Mouse (Mus musculus) ZHBTc4 (cell line): ENCODE results near the gene Cox6b1.

Experiments used
- DNase-seq: peaks from one replicate; pipeline ENCODE4 v3.0.0-alpha.2; 2011; ENCODE audit warnings: low read depth, low spot score

Gene Cox6b1

DNA sequence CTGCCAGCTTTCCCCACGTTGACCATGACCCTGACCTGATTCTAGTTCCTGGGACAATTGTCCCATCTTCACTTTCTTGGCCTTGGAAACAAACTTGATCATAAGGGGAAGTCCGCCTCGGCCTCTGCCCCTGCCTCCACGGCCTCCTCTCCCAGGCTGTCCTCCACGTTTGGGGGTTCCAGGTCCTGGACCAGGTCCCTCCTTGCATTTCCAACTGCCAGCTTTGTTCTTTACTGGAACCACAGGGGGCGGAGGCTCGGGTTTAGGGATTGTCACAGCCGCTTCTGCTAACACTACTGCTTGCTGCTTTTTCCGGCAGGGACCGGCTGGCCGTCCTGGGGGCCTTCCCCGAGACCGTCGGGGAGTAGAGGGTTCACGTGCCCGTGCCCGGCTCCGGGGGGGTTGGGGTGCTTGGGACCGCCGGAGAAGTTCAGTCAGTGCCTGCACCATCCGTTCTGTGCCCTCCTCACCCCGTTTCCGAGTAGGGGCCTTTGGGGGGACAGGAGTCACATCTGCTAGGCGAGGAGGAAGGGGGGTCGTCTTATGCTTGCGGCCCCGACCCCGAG, 39.4 kb downstream of the Cox6b1 start:
- DNase-seq, result no peak

DNA sequence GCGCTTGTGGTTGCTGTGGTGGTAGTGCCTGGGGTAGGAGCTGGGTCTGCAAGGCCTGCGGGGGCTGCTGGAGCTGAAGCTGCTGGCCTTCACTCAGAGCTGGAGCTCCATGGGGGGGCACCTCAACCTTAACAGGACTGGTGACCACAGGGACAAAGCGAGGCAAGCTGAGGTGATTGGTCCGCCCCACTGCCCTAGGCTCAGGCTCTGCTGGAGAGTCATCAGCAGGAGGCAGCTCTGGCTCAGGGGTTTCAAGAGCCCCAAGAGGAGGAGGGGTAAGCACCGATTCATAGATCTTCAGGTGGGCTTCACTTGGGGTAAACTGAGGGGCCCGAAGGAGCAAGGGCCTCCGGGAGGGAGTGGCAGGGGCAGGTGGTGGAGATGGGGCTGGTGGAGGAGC, 40.8 kb downstream of the Cox6b1 start:
- DNase-seq, result no peak

DNA sequence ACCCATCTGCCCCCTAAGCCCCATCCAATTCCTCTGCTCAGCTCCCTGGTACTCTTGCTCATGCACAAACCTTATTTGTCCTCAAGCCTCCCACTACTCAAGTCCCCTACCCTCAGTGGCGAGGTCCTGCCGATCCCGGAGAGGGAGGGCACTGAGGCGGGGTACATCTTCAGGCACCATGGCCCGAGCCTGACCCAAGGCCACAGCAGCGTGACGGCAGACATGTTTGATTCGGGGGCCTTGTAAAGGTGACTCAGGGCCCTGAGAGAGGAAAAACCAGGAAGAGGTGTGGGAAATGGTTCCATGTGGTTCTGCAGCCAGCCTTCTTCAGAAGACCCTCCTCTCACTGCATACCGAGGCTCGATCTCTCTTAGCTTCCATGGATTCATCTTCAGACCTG, 41.6 kb downstream of the Cox6b1 start:
- no peak for DNase-seq

DNA sequence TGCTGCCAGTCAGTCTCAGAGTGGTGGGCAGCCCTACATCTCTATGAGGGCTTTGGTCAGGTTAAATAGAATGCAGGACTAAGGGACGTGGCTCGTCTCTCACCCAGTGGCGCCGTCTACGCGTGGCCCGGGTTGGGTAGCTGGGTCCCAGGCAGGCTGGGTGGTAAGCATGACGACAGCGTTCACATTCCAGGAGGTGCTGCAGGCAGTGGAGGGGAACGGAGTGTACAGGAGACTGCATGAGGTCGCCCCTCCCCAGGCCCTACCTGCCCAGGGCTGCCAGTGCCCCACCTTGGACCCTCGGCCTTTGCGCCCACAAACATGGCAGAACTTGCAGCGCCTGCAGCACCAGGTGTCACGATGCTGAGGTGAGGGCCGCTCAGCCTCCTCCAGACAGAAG, 44.4 kb downstream of the Cox6b1 start:
- no peak for DNase-seq

DNA sequence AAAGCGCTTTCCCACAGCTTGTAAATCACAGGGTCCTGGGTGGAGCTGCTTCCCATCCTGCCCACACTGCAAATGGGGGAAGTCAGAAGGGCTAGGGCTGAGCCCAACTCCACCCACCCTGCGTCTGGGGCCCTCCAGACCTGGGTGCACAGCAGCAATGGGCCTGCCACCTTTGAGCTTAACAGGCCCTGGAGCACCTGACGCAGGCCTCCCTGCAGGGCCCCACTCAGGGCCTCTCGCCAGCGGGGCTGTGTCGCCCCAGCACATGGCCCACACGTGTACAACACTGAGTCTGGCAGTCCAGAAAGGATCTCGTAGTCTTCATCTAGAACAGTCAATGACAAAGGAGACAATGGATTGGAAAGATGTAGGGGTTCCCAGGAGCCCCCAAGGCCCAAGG, 46.0 kb downstream of the Cox6b1 start:
- DNase-seq, result no peak

DNA sequence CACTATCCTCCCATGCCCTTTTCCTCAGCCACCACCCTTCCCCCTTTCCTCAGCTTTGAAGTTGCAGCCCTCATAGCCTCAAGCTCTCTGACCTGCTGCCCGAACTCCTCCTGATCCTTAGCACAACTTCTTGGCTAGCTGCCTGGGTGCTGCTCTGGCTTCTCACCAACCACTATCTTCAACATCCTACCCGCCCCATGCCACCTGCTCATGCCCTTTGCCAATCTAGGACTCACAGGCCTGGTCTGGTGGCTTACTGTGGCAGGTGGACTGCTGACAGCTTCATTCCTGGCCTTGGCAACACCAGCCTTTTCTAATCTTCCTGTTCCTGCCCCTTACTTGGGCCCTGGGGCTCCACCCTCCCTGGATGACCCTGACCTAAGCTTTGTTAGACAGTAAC, 53.0 kb downstream of the Cox6b1 start:
- DNase-seq, result no peak

DNA sequence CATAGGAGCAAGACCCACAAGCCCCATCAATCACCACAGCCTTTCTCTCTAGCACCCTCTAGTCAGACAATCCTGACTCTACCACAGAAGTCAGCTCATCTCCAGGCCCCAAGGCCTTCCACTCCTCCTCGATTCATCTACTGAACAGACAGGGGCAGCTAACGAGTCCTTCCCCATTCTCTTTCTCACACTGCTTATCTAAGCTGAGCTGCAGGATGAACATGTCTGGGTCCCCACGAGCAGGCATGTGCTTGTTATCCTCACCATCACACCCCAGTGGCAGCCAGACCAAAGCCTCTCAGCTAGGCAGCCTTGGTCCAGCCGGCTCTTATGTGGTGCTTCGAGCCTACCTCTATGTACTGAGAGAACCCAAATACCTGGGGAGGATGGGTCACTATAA, 53.6 kb downstream of the Cox6b1 start:
- no peak for DNase-seq

DNA sequence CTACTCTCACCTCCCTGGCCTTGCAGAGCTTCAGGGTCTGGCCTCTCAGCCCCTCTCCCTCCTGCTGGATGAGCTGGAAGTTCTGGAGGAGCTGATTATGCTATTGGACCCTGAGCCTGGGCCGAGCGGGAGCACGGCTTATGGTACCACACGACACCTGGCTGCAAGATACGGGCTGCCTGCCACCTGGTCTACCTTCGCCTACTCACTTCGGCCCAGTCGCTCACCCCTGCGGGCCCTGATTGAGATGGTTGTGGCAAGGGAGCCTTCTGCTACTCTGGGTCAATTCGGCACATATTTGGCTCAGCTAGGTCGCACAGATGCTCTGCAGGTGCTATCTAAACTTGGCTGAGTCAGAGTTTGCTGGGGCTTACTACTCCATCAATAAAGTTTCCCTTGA, 58.4 kb downstream of the Cox6b1 start:
- no peak for DNase-seq
